Mouse (Mus musculus) spleen, postnatal 0 days (tissue): ENCODE data around the gene Polk. TPM values are rescaled to one million over a fixed set of nuclear protein-coding genes. Genes with fewer than 3 reads are reported as not detected.

Experiments
- polyA plus RNA-seq: library from polyadenylated mRNA; unstranded; fragments of >200 nt; fragmentation: Nextera tagmentation; extraction: Ambion mirVana; gene quantifications from 2 replicates; pipeline ENCODE4 v1.2.1, GENCODE M21; 2015

Gene Polk
- polyA plus RNA-seq: 4.7 and 4.9 TPM in 2 replicates

GRCm38 (mm10) chr13:96542081-96542889 lies at the start of gene Polk, which contains the start of gene Col4a3bp:
Gene Polk, minus strand, starts transcription at chr13:96542579.
Gene Col4a3bp, plus strand, starts transcription at chr13:96542618.

GRCm38 (mm10) chr13:96490433-96490832 lies 51.9 kb downstream of the Polk start, which contains the start of gene Gm17622:
Gene Gm17622, plus strand, starts transcription at chr13:96490733.

GRCm38 (mm10) chr13:96470957-96471356 lies 71.4 kb downstream of the Polk start, which contains the start of gene Ankdd1b:
Gene Ankdd1b, minus strand, starts transcription at chr13:96471198.

Other genes starting within 250 kb of the Polk start
- gene Poc5, start 154.3 kb downstream of the Polk start, polyA plus RNA-seq: 7.0 and 7.3 TPM in 2 replicates
- 0.10 TPM in 1 of 2 replicates, not detected in the other for gene Ankdd1b, start 71.4 kb downstream of the Polk start, polyA plus RNA-seq
- not detected in 2 replicates for gene Gm17622, start 51.8 kb downstream of the Polk start, polyA plus RNA-seq
- gene Col4a3bp, start within 50 bp of the Polk start, polyA plus RNA-seq: 6.2 and 6.8 TPM in 2 replicates
- gene Hmgcr, start 128.4 kb upstream of the Polk start, polyA plus RNA-seq: 15.3 and 17.8 TPM in 2 replicates
- gene Ankrd31, start 205.7 kb upstream of the Polk start, polyA plus RNA-seq: 0.15 TPM in 1 of 2 replicates, not detected in the other